Mouse (Mus musculus) intestine, embryonic 15.5 days (tissue): ENCODE results near the gene Stambpl1. TPM values are rescaled to one million over a fixed set of nuclear protein-coding genes. Genes with fewer than 3 reads are reported as not detected.

Experiments used
- ATAC-seq: fragments of 200-750 bp; cut with Nextera tagmentation; 2 replicates; pipeline ENCODE4 v1.8.0; 2017; ENCODE audit warnings: moderate TSS enrichment, moderate library complexity
- H3K27ac ChIP-seq: fragments of 300-500 bp; sonication (generic); 2 replicates; pipeline ENCODE4 v1.5.1; 2015; ENCODE audit warnings: mild to moderate bottlenecking, inconsistent platforms
- H3K27me3 ChIP-seq: fragments of 300-500 bp; sonication (generic); replicated peaks from 2 replicates; pipeline ENCODE4 v1.6.1; 2015; ENCODE audit warnings: inconsistent platforms
- H3K36me3 ChIP-seq: fragments of 300-500 bp; sonication (generic); 2 replicates; pipeline ENCODE4 v1.6.1; 2015; ENCODE audit warnings: inconsistent platforms
- H3K4me1 ChIP-seq: fragments of 300-500 bp; sonication (generic); replicated peaks from 2 replicates; pipeline ENCODE4 v1.6.1; 2015; ENCODE audit warnings: inconsistent platforms
- H3K4me2 ChIP-seq: fragments of 300-500 bp; sonication (generic); replicated peaks from 2 replicates; pipeline ENCODE4 v1.6.1; 2015; ENCODE audit warnings: mild to moderate bottlenecking, inconsistent platforms
- H3K4me3 ChIP-seq: fragments of 300-500 bp; sonication (generic); replicated peaks from 2 replicates; pipeline ENCODE4 v1.5.1; 2015; ENCODE audit warnings: inconsistent platforms
- H3K9ac ChIP-seq: fragments of 300-500 bp; sonication (generic); 2 replicates; pipeline ENCODE4 v1.6.1; 2015; ENCODE audit warnings: inconsistent platforms
- H3K9me3 ChIP-seq: fragments of 300-500 bp; sonication (generic); 2 replicates; pipeline ENCODE4 v1.6.1; 2016; ENCODE audit warnings: inconsistent platforms
- WGBS: fragments of 180-500 bp; shearing (Covaris S2); methylation state at CpG from one replicate; pipeline ENCODE4 v1.1.7; 2015; 5-methylcytosine and 5-hydroxymethylcytosine counted together
- polyA plus RNA-seq: library from polyadenylated mRNA; unstranded; fragments of >200 nt; fragmentation: Nextera tagmentation; extraction: Ambion mirVana; gene quantifications from 2 replicates; pipeline ENCODE4 v1.2.1, GENCODE M21; 2015

Stambpl1 gene
- polyA plus RNA-seq, 1 experiment from 2014 or later, result 19.6 TPM

GRCm38 (mm10) chr19:34248558-34248957 lies 56.5 kb downstream of the Stambpl1 start:
- Histone ChIP-seq H3K9ac (no peak overlapping the region), H3K4me3 (no peak overlapping the region), H3K27ac (no peak overlapping the region), H3K4me2 (no peak overlapping the region), H3K4me1 (no peaks in the 10 kb centered on the region), H3K27me3 (no peaks in the 10 kb centered on the region), H3K9me3 (no peaks in the 10 kb centered on the region), H3K36me3 (no peaks in the 10 kb centered on the region)
- no peak for ATAC-seq
- 72% methylated on average over 5 of the region's 5 CpGs for WGBS

DNA sequence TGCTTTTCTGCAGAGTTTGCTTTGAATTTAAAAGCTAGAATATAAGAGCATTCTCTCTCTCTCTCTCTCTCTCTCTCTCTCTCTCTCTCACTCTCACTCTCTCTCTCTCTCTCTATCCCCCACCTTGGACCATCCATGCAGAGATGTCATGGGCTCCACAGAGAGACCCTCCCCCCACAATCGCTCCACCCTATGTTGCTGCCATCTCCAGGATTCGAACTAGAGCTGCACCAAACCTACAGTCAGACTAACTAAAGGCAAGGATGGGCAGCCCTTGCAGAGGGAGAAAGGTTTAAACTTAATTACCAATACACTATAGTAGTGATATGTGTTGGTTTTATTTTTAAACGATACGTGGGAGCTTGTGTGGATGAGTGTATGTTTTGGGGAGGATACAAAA lies 58.6 kb downstream of the Stambpl1 start:
- H3K4me3 ChIP-seq, result no peak overlapping the region
- H3K9me3 ChIP-seq, result no peaks in the 10 kb centered on the region
- WGBS, result 81% methylated on average over 4 of the region's 4 CpGs
- no peak overlapping the region for H3K27ac ChIP-seq
- no peak for ATAC-seq
- no peaks in the 10 kb centered on the region for H3K27me3 ChIP-seq
- H3K9ac ChIP-seq, result no peak overlapping the region
- H3K4me1 ChIP-seq, result no peaks in the 10 kb centered on the region
- no peak overlapping the region for H3K4me2 ChIP-seq
- H3K36me3 ChIP-seq, result no peaks in the 10 kb centered on the region

DNA sequence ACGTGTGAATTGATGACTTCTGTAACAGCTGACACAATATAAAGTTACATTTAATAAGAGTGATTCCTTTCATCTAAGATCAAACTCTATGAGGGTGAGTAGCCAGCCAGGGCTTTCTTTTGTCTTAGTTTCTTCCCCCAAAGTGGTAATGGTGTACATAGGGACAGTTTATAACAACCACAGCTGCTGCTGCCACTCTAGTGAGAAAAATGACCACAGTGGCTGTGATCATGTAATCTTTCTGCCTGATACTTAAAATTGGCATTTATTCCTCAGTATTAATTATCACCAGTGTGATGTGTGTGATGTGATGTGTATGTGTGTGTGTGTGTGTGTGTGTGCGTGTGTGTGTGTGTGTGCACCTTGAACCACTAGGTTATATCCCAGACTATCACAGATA lies 59.9 kb downstream of the Stambpl1 start:
- 69% methylated on average over 2 of the region's 2 CpGs for WGBS
- Histone ChIP-seq H3K4me2 (peak overlapping the region; percentile 42), H3K9me3 (no peaks in the 10 kb centered on the region)

GRCm38 (mm10) chr19:34252450-34252849 lies 60.4 kb downstream of the Stambpl1 start:
- no peaks in the 10 kb centered on the region for H3K27me3 ChIP-seq
- H3K27ac ChIP-seq, result no peak overlapping the region
- H3K4me1 ChIP-seq, result no peaks in the 10 kb centered on the region
- WGBS, result 70% methylated on average over 9 of the region's 9 CpGs
- ATAC-seq, result no peak
- H3K36me3 ChIP-seq, result no peaks in the 10 kb centered on the region
- peak overlapping the region; percentile 20 for H3K4me3 ChIP-seq
- peak overlapping the region; percentile 36 for H3K9ac ChIP-seq
- no peaks in the 10 kb centered on the region for H3K9me3 ChIP-seq
- peak overlapping the region; percentile 32; the same call in 1 of the 2 replicates for H3K4me2 ChIP-seq

More for the DNA sequence above, 59.9 kb downstream of the Stambpl1 start:
- ATAC-seq, result no peak
- no peaks in the 10 kb centered on the region for H3K4me1 ChIP-seq
- no peaks in the 10 kb centered on the region for H3K27me3 ChIP-seq
- H3K4me3 ChIP-seq, result peak overlapping the region; percentile 20; the same call in 1 of the 2 replicates
- H3K36me3 ChIP-seq, result no peaks in the 10 kb centered on the region
- H3K27ac ChIP-seq, result no peak overlapping the region
- H3K9ac ChIP-seq, result no peak overlapping the region; the same call in 1 of the 2 replicates

DNA sequence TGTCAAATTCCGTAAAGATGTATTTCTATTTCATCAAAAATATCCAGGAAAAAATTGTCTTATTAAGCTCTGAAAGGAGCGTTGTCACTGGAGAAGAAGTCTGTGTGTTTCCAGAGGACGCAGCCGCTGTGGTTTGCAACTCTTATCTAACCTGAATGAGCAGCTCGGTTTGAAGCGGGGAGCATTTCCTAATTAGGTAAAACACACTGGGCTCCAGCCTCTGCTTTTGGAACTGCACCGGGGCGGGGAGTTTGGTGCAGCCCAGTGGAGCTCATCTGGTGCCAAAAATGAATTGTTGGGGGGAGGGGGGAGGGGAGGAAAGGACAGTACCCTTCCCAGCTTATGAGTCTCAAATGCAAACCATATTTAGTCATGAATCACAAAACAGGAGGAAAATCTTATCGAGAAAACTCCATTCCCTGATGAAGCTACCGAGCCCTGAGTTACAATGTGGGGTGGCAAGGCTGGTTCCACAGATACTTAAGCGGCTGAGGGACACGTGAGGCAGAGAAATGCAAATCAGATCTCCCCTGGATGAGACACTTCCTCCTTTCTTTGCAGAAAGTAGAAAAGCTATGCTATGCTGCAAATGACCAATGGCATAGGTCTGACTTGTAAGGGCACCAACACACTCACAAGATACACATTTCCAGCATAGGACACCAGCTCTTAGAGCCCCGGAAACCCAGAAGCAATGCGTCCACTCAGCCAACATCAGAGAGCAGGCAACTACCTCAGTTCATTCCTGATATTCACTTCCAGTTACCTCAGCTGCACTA lies 62.3 kb downstream of the Stambpl1 start:
- peak; percentile 26; the same call in 1 of the 2 replicates for ATAC-seq
- H3K4me2 ChIP-seq, result peak overlapping the region; percentile 39
- no peaks in the 10 kb centered on the region for H3K27me3 ChIP-seq
- no peaks in the 10 kb centered on the region for H3K4me1 ChIP-seq
- H3K27ac ChIP-seq, result peak overlapping the region; percentile 80
- H3K36me3 ChIP-seq, result no peaks in the 10 kb centered on the region
- H3K9ac ChIP-seq, result peak overlapping the region; percentile 12; the same call in 1 of the 2 replicates
- H3K9me3 ChIP-seq, result no peaks in the 10 kb centered on the region
- H3K4me3 ChIP-seq, result peak overlapping the region; percentile 26
- WGBS, result 27% methylated on average over 14 of the region's 14 CpGs

GRCm38 (mm10) chr19:34254880-34255681 lies 63.1 kb downstream of the Stambpl1 start, which contains the start of gene Acta2:
Gene Acta2, minus strand, starts transcription at chr19:34255590.
- Histone ChIP-seq H3K36me3 (no peaks in the 10 kb centered on the region), H3K27ac (peak within 1 kb of the TSS; percentile 80), H3K27me3 (no peaks in the 10 kb centered on the region), H3K4me3 (peak within 1 kb of the TSS; percentile 26), H3K9ac (peak within 1 kb of the TSS; percentile 12; the same call in 1 of the 2 replicates), H3K4me2 (peak within 1 kb of the TSS; percentile 39), H3K9me3 (no peaks in the 10 kb centered on the region), H3K4me1 (no peaks in the 10 kb centered on the region)
- peak; percentile 90 for ATAC-seq
- 27% methylated on average over 16 of the region's 16 CpGs for WGBS

DNA sequence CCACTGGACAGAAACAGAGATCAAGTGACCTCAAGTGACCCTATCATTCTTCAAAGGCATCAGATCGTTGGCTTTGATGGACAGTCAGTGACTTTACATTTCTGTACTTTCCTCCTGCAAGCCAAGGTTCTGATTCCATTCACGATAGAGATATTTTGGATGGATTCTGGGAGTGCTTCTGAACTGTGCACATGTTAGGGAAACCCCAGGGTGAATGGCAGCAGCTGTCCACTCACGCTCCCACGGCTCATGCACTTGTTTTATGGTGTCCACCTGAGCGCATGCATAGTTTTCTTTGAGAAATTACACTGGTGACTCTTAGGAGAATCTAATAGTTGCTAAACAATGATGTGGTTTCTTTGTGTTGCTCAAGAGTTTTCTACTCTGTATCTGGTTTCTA lies 64.1 kb downstream of the Stambpl1 start:
- WGBS, result 70% methylated on average over 5 of the region's 5 CpGs
- Histone ChIP-seq H3K27me3 (no peaks in the 10 kb centered on the region), H3K27ac (peak overlapping the region; percentile 80; the same call in 1 of the 2 replicates), H3K9ac (no peak overlapping the region), H3K9me3 (no peaks in the 10 kb centered on the region), H3K4me2 (no peak overlapping the region), H3K4me3 (no peak overlapping the region), H3K4me1 (no peaks in the 10 kb centered on the region), H3K36me3 (no peaks in the 10 kb centered on the region)
- no peak for ATAC-seq

DNA sequence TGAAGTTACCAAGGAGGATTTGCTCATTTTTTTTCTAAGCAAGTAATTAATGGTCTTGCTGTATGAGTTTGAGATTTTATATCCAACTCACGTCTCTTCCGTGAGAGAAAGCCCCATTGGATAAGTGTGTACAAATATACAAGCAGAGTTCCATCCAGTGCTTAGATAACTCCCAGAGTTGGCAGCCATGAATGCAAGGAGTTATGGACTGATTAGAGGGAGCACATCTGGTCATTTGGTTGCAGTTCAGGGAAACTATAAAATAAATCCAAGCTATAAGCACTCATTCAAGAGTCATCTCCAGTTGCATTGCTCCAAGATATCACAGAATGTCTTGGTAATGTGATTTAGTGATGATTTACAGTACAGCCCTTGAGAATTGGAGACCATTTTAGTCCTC lies 64.9 kb downstream of the Stambpl1 start:
- 60% methylated on average over 2 of the region's 2 CpGs for WGBS
- no peaks in the 10 kb centered on the region for H3K36me3 ChIP-seq
- no peak overlapping the region for H3K9ac ChIP-seq
- H3K4me2 ChIP-seq, result no peak overlapping the region
- ATAC-seq, result no peak
- no peaks in the 10 kb centered on the region for H3K4me1 ChIP-seq
- no peaks in the 10 kb centered on the region for H3K9me3 ChIP-seq
- no peaks in the 10 kb centered on the region for H3K27me3 ChIP-seq
- no peak overlapping the region for H3K27ac ChIP-seq
- no peak overlapping the region for H3K4me3 ChIP-seq

DNA sequence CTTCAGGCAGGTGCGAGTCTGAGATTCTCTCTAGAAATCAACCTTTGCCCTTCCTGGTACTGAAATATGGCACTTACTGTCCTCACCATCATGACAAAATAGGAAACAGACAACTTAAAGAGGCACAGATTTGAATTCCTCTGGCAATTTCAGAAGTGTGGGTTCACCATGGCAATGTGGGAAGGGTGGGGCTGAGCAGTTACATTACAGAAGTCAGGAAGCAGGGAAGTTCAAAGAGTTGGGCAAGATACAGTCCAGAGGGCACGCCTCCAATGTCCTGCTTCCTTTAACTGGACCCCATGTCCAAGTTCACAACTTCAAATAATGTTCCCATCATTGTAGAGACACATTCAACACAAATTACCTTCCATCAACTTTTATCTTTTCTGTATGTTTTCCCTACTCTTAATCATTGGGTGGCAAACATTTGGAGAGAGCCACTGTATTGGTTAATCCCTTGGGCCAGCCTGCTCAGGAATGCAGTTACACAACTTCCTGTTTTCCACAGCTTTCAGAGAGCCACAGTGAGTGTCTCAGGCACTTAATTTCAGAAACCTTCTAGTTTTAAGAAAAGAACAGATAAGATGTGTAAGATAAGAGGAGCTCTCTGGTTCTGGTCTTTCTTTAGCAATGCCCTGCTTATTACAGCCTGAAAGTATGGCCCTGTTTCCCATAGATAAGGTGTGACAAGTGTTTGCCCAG lies 70.4 kb downstream of the Stambpl1 start:
- H3K27ac ChIP-seq, result no peak overlapping the region
- H3K4me3 ChIP-seq, result no peak overlapping the region
- no peak; the same call in 1 of the 2 replicates for ATAC-seq
- 87% methylated on average over 2 of the region's 2 CpGs for WGBS
- H3K4me2 ChIP-seq, result no peak overlapping the region
- no peaks in the 10 kb centered on the region for H3K4me1 ChIP-seq
- H3K9me3 ChIP-seq, result no peaks in the 10 kb centered on the region
- no peak overlapping the region for H3K9ac ChIP-seq
- no peaks in the 10 kb centered on the region for H3K27me3 ChIP-seq
- no peaks in the 10 kb centered on the region for H3K36me3 ChIP-seq

DNA sequence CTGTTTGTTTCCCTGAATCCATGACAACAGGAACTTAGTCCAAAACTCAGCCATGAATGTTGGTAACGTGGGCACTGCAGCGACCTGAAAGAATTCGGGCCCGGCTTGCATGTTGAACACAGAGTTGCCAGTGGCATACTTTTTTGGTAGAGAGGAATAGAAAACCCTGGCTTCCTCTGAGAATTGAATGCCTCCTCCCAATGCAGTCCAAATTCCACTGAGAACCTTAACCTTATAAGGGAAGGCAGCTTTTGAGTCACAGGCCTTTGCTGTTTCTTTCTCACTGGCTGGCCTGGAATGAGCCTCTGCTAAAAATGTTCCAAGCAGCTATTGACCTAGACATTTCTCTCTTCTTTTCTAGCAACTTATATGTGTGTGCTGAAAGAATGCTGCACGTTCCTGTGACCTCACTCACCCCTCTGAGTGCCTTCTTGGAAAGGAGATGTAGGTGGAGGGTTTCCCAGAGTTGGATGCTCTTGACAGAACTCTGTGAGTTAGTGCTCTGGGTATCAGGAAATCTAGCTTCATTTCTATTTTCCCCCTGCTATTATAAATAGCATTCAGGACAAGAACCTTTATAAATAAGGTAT lies 73.7 kb downstream of the Stambpl1 start:
- ATAC-seq, result peak; percentile 50
- Histone ChIP-seq H3K4me3 (no peak overlapping the region), H3K27me3 (no peaks in the 10 kb centered on the region), H3K9ac (no peak overlapping the region), H3K27ac (peak overlapping the region; percentile 51), H3K4me1 (no peaks in the 10 kb centered on the region), H3K9me3 (no peaks in the 10 kb centered on the region), H3K4me2 (no peak overlapping the region), H3K36me3 (no peaks in the 10 kb centered on the region)
- WGBS, result 69% methylated on average over 5 of the region's 5 CpGs

GRCm38 (mm10) chr19:34268991-34269390 lies 77.0 kb downstream of the Stambpl1 start:
- Histone ChIP-seq H3K27ac (no peak overlapping the region), H3K4me2 (no peak overlapping the region), H3K27me3 (no peaks in the 10 kb centered on the region), H3K4me1 (no peaks in the 10 kb centered on the region), H3K9me3 (no peaks in the 10 kb centered on the region), H3K9ac (no peak overlapping the region), H3K36me3 (no peaks in the 10 kb centered on the region), H3K4me3 (no peak overlapping the region)
- ATAC-seq, result no peak
- 44% methylated on average over 1 of the region's 1 CpGs for WGBS
